Mouse (Mus musculus) liver, embryonic 14.5 days (tissue): Measurements from ENCODE around the gene Hcrtr1.

Experiments
- CTCF ChIP-seq: IDR thresholded peaks from 2 replicates; pipeline ENCODE4 v1.5.1; 2016; ENCODE audit warnings: antibody characterized with exemption, low read depth, control low read depth
- EP300 ChIP-seq: IDR thresholded peaks from 2 replicates; pipeline ENCODE4 v1.6.1; 2016; ENCODE audit warnings: antibody characterized with exemption, low read depth

DNA sequence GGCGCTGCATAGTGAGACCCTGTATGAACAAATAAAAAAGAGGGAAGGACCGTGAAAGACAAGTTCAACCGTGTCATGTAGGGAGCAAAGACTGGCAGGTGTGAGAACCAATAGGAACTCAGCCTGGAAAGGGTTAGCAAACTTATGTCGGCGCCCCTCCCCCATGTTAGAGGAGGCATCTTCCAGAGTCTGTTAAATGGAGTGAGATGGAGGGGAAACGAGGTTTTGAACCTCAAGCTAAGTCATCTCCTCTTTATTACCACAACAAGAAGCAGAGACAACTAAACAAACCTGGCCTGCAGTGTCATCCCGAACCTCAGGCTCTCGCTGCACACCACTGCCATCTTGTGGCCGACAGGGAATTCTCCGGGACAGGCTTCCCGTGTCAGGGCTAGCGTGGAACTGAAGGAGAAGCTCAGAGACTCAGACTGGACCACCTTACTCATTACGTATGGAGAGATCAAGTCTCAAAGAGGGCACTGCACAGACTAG lies 49.7 kb upstream of the Hcrtr1 start:
- TF ChIP-seq CTCF (peak; percentile 98), EP300 (no peak)
